Mouse (Mus musculus) thymus, postnatal 0 days (tissue): Measurements from ENCODE around the gene Adck1. TPM values are rescaled to one million over a fixed set of nuclear protein-coding genes. Genes with fewer than 3 reads are reported as not detected.
A peak's percentile ranks its signal among the peaks of the same experiment; 100 is the strongest.

Experiments used
- DNase-seq: peaks from one replicate; pipeline ENCODE4 v3.0.0-alpha.2; 2015; ENCODE audit warnings: low spot score
- polyA plus RNA-seq: library from polyadenylated mRNA; unstranded; fragments of >200 nt; fragmentation: Nextera tagmentation; extraction: Ambion mirVana; gene quantifications from 2 replicates; pipeline ENCODE4 v1.2.1, GENCODE M21; 2015

The Adck1 gene
- polyA plus RNA-seq, 1 experiment from 2014 or later = 16.3 TPM

- DNase-seq = no peak
Measured at GRCm38 (mm10) chr12:88426926-88427325, 66.6 kb downstream of the Adck1 start.

- peak; percentile 46 for DNase-seq
Measured at GRCm38 (mm10) chr12:88428735-88429134, 68.4 kb downstream of the Adck1 start.

GRCm38 (mm10) chr12:88432277-88432676, 71.9 kb downstream of the Adck1 start:
- DNase-seq = no peak

- no peak for DNase-seq
Measured at GRCm38 (mm10) chr12:88433171-88433570, 72.8 kb downstream of the Adck1 start.

GRCm38 (mm10) chr12:88436962-88437750, 76.8 kb downstream of the Adck1 start:
- peak; percentile 37 for DNase-seq

GRCm38 (mm10) chr12:88441922-88442809, 81.8 kb downstream of the Adck1 start:
- DNase-seq = no peak

- DNase-seq = no peak
Measured at GRCm38 (mm10) chr12:88444040-88444439, 83.7 kb downstream of the Adck1 start.

GRCm38 (mm10) chr12:88445471-88445870, 85.1 kb downstream of the Adck1 start:
- no peak for DNase-seq

- no peak for DNase-seq
Measured at GRCm38 (mm10) chr12:88450658-88451563, 90.6 kb downstream of the Adck1 start.

GRCm38 (mm10) chr12:88454701-88455410, 94.5 kb downstream of the Adck1 start:
- DNase-seq = no peak

GRCm38 (mm10) chr12:88457021-88457420, 96.7 kb downstream of the Adck1 start:
- no peak for DNase-seq

- no peak for DNase-seq
Measured at GRCm38 (mm10) chr12:88458936-88459335, 98.6 kb downstream of the Adck1 start.

GRCm38 (mm10) chr12:88459461-88459860, 99.1 kb downstream of the Adck1 start:
- DNase-seq = no peak

GRCm38 (mm10) chr12:88461026-88461425, 100.7 kb downstream of the Adck1 start:
- no peak for DNase-seq

- no peak for DNase-seq
Measured at GRCm38 (mm10) chr12:88463588-88464290, 103.4 kb downstream of the Adck1 start.

GRCm38 (mm10) chr12:88466801-88467200, 106.4 kb downstream of the Adck1 start:
- DNase-seq = peak; percentile 19

GRCm38 (mm10) chr12:88467257-88467656, 106.9 kb downstream of the Adck1 start:
- peak; percentile 7 for DNase-seq

GRCm38 (mm10) chr12:88467935-88468465, 107.6 kb downstream of the Adck1 start:
- DNase-seq = peak; percentile 4

- no peak for DNase-seq
Measured at GRCm38 (mm10) chr12:88468691-88469090, 108.3 kb downstream of the Adck1 start.

GRCm38 (mm10) chr12:88471884-88472283, 111.5 kb downstream of the Adck1 start:
- DNase-seq = peak; percentile 11
